Mouse (Mus musculus) liver, adult 2 months (tissue): ENCODE measurements around the gene Lhpp.

Experiments
- CTCF ChIP-seq: fragments of 200-500 bp; IDR thresholded peaks from 2 replicates; pipeline ENCODE4 v1.5.1; 2011; ENCODE audit warnings: low read depth, low read length, control low read depth
- POLR2A ChIP-seq: fragments of 200-500 bp; IDR thresholded peaks from 2 replicates; pipeline ENCODE4 v1.6.1; 2011; ENCODE audit warnings: low read length, control low read depth; ENCODE audit not compliant: insufficient read depth; ENCODE audit errors: extremely low read depth

DNA sequence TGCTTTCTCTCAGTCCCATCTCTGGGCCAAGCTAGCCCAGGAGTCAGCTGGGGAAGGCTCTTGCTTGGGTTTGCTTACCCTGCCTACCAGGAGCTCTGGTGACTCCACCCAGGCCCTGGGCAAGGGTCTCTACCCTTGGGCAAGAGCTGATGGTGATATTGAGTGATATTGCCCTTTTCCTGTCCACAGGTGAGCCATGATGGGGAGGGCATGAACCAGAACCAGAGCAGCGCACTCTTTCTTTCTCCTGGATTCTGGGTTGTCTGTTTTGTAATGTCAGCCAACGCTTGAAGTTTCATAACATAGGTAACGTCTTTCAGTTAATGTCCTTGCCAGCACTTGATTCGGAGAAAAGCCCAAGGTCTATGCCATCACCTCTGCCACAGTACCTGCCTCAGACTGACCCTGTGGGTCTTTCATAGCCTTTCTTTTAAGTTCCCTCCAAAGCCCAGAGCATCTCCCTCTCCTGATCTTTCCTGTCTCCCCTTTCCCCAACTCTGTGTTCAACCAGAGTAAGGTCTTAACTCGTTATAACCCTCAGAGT lies 6.7 kb downstream of the Lhpp start:
- TF ChIP-seq CTCF = no peak
- TF ChIP-seq POLR2A = no peak
